Mouse (Mus musculus) retina, adult 2 months (tissue): Measurements from ENCODE around the gene Ckap4.
"Not testable (repeated sequence)": the region's sequence is repeated elsewhere in the genome, so short reads cannot be mapped to it uniquely, and the experiment has no call there.

Experiments used
- DNase-seq: peaks from one replicate; pipeline ENCODE4 v3.0.0-alpha.2; 2012; ENCODE audit warnings: low read depth, low spot score

Ckap4 gene

GRCm38 (mm10) chr10:84498867-84499266 lies 35.0 kb downstream of the Ckap4 start:
- no peak for DNase-seq

DNA sequence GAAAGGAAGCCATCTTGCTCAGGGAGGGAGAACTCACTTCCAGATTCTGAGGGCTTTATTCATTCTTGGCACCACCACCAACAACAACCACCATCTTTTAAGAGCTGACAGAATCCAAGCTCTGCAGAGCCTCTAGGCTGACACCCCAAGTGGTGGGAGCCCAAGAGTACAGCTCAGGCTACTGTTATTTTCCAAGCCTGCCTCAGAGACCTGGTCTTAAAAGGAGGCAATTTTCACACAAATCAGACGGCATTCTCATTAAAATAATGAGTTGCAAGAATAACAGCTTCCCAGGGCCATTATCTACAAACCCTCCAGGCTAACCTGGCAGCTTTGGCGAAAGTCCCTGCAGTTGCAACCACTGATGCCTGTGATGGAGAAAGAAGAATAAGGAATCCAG lies 37.1 kb downstream of the Ckap4 start:
- no peak for DNase-seq

- DNase-seq: no peak
These were observed 39.4 kb downstream of the Ckap4 start for GRCm38 (mm10) chr10:84494432-84494831.

DNA sequence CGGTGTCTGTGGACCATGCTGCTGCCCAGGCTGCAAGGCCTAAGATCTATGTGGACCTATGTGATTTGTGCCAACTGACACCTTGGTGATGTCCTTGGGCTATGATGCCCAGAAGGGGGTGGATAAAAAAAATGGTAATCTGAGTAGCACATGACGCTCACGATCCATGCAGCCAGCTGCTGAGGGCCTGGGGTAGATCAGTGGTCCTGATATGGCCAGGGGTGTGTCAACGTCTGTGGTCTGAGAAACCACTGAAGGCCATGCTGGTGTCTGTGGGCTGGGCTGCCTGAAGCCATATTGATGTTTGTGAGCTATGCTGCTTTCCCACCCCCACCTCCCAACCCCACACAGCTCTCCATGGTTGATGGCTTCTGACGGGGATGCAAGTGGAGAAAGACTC lies 43.7 kb downstream of the Ckap4 start:
- no peak for DNase-seq

- peak; percentile 15 for DNase-seq
These were observed 45.5 kb downstream of the Ckap4 start for GRCm38 (mm10) chr10:84488315-84488714.

DNA sequence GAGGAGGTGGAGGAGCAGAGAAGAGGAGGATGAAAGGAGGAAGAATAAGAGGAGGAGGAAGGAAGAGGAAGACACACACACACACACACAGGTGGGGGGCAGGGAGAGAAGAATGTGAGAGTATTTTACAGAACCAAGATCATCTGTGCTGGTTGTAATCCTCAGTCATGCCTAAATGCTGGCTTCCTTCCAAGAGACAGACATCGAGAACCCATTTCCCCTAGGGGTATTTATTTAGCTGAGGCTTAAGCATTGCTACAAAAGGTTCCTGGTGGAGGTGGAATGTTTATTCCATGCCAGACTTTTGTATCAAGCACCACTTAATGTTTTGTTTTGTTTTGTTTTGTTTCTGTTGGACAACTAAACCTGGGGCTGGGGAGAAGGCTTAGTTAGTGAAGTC lies 49.2 kb downstream of the Ckap4 start:
- no peak for DNase-seq

DNA sequence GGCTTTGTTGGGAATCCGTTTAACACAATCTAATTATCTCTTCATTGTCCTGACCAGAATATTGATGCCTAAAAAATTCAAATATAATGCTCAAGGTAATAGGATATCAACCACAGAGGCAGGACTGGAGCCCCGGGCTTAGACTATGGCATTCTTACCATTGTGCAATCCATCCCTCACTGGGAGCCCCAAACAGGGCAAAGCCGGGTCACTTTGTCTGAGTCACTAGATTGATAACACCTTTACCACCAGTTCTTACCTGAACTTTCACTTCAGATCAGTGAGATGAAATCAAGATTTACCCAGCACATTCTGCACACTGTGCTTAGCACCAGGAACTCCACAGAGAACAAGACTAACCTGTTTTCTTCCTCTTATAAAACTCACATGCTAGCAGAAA lies 50.3 kb downstream of the Ckap4 start:
- no peak for DNase-seq

DNA sequence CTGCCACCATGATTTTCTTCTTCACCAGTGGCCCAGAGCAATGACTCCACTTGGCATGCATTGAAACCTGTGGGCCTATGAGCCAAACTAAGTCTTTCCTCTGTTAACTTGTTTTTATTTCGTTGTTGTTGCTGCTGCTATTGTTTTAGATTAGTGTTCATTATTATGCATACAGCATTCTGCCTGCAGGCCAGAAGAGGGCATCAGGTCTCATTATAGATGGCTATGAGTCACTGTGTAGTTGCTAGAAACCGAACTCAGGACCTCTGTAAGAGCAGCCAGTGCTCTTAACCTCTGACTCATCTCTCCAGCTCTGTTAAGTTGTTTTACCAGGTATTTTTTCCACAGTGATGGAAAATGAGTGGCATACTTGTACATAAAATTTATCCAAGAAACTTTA lies 50.8 kb downstream of the Ckap4 start:
- no peak for DNase-seq

GRCm38 (mm10) chr10:84482418-84482817 lies 51.4 kb downstream of the Ckap4 start:
- not testable (repeated sequence) for DNase-seq

- no peak for DNase-seq
These were observed 52.6 kb downstream of the Ckap4 start for GRCm38 (mm10) chr10:84481327-84481671.

DNA sequence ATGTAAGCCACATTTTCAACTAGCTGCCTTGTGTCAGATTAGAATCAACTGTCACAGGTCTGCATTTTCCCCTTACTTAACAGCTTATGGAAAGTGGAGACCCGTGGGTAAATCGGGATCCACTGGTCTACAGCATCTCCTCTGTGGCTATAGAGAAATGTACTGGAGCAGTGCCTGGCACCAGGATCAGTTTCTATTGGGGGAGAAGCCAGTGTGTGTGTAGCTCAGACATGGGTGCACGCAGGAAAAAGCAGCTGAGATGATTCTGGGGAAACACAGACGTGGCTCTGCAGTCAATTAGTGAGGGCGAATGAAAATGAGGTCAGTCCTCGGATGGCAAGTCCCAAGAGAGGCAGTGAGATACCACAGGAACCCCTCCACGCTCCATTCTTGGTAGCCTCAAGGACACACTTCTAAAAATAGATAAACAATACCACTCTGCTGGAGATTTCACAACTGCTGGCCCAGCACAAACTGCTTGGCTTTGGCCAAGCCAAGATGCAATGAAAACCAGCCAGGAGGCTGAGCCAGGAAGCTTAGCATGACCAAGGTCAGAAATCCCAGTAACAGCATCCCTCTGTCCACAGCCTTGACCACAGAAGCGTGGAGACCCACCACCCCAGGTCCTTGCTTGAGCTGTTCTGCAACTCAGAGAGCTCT lies 53.1 kb downstream of the Ckap4 start:
- no peak for DNase-seq

DNA sequence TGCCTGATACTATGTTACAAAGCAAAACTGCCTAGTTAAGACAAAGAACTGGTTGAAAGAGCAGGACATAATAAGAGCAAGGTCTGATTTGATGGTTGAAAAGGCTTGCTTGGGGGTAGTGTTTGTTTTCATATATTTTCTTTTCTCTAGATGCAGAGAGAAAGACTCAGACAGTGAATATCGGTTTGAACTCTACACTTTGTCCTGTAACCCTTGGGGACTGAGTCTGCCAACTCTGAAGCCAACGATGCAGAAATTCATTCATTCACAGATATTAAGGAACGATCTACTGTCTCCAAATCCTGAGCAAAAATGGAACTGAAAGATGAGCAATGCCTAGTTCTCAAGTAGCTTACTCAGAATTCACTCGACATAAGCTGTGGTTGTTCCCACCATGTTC lies 53.7 kb downstream of the Ckap4 start:
- no peak for DNase-seq

GRCm38 (mm10) chr10:84477613-84478076 lies 56.2 kb downstream of the Ckap4 start:
- DNase-seq: no peak

GRCm38 (mm10) chr10:84477045-84477612 lies 56.7 kb downstream of the Ckap4 start:
- DNase-seq: no peak
